Mouse (Mus musculus) retina, adult 2 months (tissue): ENCODE data around the gene Mgrn1.

Source experiments
- DNase-seq: peaks from one replicate; pipeline ENCODE4 v3.0.0-alpha.2; 2012; ENCODE audit warnings: low read depth, low spot score

Mgrn1 gene

DNA sequence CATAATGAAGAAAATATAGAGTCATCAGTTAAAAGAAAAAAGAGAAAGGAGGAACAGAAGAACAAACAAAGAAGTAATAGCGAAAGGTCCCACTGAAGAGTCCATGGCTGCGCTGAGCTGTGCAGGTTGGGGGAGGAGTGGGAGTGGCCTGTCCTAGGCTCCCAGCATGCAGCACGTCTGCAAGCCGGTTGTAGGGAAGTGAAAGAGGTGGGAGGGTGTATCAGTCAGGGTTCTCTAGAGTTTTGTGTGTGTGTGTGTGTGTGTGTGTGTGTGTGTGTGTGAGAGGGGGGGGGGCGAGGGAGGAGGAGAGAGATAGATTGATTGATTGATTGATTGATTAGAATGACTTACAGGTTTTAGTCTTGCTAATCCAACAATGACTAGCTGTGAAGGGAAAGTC is 21.9 kb downstream of the Mgrn1 start:
- DNase-seq = no peak

DNA sequence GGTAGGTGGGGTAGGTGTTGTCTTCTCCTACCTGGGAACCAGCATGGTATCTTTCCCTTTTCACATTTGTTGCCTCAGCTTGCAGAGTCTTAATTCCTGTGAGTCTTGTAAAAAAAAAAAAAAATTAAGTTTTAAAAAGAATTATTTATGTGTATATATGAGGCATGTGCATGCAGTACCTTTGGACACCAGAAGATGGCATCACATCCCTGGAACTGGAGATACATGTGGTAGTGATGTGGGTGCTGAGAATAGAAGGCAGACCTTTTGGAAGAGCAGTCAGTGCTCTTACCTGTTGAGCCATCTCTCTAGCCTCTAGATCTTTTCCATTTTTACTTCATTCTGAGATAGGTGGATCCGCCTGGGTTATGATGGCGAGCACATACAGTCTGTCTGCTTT is 23.7 kb downstream of the Mgrn1 start:
- no peak for DNase-seq

DNA sequence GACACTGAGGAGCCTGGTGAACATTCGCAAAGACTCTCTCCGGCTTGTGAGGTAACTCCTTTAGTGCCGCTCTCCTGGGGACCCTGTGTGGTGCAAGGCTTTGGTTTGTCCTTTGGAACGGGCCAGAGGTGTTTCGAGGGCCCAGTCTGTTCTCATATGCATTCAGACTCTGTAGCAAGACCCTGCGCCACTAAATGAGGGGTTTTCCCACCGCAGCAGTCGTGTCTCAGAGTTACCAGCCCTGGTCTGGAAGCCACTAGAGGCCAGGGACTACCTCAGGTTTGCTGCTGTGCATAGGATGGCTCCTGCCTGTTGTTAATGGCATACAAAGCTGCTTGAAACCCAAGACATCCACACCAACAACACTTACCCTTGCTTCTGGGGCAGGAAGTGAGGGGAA is 24.7 kb downstream of the Mgrn1 start:
- no peak for DNase-seq

- DNase-seq = no peak
These were observed 26.1 kb downstream of the Mgrn1 start for GRCm38 (mm10) chr16:4912074-4912648.

GRCm38 (mm10) chr16:4912907-4913782 is 27.1 kb downstream of the Mgrn1 start:
- DNase-seq = no peak

GRCm38 (mm10) chr16:4913783-4914735 is 28.0 kb downstream of the Mgrn1 start:
- DNase-seq = peak; percentile 44

DNA sequence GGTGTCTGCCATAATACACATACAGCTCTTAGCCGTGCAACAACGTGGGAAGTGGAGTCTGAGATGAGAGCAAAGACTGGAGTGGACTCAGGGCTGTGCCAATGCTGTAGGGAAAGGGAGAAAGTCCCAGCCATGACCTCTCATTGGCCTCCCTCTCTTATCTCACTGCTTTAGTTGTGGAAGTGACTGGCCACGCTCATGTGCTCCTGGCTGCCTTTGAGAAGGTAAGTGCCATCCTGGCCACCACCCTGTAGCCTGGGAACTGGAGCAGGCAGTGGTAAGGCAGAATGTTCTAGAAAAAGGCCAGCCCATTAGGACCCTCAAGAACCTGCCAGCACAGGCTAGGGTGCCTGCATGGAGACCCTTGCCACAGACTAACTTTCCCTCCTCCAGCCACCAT is 29.9 kb downstream of the Mgrn1 start:
- no peak for DNase-seq

DNA sequence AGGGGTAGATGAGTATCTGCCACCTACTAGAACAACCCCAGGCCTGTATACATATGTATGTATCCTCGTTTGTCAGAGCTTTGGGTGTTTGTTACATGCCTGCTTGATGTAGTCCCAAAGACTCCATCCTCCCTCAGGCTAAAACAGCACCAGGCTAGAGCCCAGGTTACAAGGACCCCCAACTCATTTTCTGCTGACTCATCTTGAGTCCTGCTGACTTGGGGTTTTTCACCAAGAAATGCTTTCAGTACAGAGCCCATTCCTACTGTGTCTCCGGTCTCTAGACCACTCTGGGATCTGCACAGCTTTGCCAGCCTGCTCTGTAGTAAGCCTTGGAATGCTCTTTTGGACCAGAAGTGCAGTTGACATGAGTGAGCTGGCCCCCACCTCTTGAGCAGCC is 30.6 kb downstream of the Mgrn1 start:
- DNase-seq = no peak

DNA sequence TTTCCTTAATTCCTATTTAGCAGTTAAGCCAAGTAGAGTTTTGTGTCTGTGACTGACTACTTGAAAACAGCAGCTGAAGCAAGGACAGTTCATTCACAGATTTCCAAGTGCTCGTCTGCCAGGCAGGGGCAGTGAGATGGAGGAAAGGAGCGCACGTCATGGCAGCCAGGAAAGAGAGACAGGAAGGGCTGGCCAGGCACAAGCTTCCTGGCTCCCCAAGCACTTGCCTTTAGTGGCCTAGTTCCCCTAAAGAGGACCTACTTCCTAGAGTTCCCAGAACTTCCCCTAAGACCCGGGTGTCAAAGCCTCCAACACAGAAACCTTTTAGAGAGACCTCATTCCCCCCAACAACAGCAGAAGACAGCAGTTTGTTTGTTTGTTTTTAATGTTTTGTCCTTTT is 34.5 kb downstream of the Mgrn1 start:
- DNase-seq = no peak

- DNase-seq = no peak
These were observed 36.4 kb downstream of the Mgrn1 start for GRCm38 (mm10) chr16:4922481-4922880.

DNA sequence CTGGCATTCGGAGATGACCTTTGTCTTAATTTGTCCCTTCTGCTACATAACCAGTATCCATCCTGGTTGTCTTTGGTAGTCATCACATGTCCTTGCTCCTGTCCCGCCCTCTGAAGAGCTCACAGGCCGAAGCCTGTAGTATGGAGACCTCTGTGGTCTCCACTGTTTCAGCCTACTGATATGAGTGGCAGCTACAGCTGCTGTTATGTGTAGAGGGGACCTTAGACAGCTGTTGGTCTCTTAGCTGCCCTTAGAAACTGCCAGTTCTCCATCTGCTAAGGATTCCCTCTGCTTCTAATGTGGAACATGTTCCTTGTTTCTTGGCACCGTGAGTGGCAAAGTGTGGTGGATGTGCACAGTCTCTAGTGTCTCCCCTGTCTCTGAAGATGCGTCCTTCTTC is 37.9 kb downstream of the Mgrn1 start:
- no peak for DNase-seq

DNA sequence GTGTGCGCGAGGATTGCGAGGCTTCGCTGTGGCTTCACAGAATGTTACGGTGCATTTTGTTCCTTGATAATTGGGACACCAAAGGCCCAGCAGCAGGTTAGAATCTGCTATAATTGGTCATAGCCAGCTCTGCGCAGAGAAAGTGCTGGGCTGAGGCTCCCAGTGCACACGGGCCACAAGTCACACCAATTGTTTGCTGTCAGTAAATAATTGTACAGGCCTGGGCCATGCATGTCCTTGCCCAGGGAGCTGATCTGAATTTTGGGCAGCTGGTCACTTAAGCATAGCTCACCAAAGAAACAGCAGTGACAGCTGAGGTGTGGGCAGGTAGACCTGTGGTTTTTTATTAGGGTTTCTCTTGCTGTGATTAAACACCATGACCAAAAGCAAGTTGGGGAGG is 41.9 kb downstream of the Mgrn1 start:
- no peak for DNase-seq

DNA sequence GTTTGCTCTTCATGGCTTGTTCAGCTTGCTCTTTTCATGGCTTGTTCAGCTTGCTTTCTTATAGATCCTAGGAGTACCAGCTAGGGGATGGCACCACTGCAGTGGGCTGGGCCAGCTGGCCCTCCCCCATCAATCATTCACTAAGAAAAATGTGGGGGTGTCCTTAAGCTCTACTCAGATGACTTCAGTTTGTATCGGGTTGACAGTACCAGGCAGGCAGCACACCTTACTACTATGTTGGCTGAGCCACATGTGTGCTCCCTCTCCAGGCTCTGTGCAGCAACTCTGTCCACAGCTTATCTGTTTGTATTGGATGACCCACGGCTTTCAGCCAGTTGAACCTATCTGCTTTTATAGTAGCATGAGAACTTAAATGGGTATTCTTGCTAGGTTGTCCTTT is 42.4 kb downstream of the Mgrn1 start:
- DNase-seq = no peak

GRCm38 (mm10) chr16:4932429-4932828 is 46.4 kb downstream of the Mgrn1 start:
- no peak for DNase-seq

GRCm38 (mm10) chr16:4935430-4935829 is 49.4 kb downstream of the Mgrn1 start:
- DNase-seq = no peak

DNA sequence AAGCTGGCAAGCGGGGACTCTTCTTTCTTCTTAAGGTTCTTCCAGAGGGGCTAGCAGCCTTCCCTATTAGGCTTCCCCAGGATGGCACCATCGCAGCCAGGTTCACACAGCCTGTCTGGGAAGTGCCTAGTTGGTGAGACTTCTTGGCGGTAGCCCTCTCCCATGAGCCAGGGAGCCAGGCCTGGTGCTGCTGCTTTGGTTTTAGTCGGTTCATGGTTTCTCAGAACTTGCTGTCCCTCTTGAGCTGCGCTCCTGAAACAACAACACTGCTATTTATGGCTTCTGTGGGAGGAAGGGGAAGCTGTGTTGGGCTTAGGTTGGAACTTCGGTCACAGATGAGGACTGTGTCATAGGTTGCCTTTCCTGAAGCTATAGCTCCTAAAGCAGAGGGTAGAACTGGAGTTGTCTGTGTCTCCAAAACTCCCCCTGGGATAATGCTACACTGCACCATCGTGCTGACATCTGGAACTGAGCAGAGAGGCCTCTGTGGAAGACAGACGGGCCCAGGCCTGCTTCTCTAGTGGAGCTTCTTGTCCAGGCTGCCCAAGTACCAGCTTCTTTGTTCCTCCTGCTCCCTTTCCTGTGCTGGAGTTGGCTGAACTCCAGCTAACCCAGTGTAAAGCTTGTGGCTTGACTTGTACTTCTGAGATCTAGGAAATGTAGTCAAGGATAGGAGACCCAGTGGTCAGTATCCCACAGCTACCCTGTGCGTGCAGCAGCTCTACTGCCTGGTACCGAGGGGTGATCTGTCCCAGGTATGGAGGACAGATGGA is 50.1 kb downstream of the Mgrn1 start:
- DNase-seq = no peak

DNA sequence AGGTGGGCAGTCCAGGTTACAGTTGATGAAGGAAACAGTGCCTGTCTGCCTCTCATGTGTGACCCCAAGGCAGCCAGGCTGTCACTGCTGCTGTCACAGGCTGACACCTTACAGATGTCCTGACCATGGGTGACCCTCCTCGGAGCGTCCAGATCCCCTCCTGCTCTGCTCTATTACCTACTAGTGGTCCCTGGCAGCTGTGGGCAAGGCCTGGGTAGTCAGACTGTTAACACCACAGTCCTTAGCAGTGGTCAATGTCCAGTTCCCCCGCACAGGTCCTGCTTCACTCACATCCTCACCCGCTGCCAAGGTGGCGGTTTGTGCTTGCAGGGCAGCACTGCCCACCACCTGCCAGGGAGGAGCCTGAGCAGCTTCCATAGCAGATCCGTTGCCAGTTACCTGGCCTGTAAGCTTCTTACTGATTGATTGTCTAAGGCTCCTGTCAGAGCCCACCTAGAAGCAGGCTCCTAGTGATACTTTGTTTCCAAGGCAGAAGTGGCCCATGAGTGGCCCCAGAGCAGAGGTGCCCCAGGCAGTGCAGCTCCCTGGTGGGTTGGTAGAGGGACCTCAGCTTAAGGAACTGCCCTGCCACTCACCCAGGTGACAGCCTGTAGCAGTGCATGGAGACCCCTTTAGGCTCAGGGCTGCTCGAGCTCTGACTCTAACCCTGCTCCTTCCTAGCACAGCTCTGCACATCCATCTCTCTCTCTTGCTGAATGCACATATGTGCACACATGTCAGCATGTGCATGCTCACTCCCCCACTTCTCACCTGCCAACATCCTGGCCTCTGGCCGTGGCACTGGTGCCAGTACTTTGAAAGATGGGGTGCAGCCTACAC is 51.5 kb downstream of the Mgrn1 start:
- no peak for DNase-seq

DNA sequence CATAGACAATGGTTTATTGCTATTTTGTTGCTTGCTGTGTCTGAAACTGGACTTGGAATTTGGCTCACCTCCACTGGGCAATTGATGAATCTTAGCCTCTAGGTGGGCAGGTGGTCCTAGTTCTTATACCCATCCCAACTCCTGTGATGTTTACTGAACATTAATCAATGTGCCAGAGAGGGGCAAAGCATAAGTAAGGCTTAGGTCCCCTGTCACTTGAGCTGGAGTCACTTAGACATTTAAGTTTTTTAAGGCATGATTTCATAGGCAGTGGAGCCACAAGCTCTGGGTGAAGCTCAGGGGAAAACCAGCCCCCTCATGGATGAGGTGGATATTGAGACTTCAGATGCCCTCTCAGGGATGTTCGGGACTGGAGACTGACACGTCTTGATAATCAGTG is 52.4 kb downstream of the Mgrn1 start, which contains the start of gene Nudt16l1:
Gene Nudt16l1 (plus strand): TSS at position 301 of the 400 bp plus-strand sequence.
- no peak for DNase-seq

DNA sequence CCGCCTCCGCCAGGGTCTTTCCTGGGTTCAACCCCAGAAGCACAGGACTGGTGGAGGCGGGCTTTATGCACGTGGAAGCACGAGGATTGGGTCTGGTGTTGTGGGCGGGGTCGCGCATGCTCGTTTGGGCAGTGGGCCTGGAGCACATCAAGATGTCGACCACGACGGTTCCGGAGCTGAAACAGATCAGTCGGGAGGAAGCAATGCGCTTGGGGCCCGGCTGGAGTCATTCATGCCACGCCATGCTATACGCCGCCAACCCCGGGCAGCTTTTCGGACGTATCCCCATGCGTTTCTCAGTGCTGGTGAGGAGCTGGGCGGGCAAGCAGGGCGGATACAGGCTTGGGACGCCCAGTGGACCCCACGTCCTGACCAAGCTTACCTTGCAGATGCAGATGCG is 52.9 kb downstream of the Mgrn1 start:
- DNase-seq = peak; percentile 76

GRCm38 (mm10) chr16:4939412-4939811 is 53.4 kb downstream of the Mgrn1 start:
- DNase-seq = no peak
